Mouse (Mus musculus): ENCODE data around the gene Klk1b8.
"Not testable (repeated sequence)": the region's sequence is repeated elsewhere in the genome, so short reads cannot be mapped to it uniquely, and the experiment has no call there.

DNA sequence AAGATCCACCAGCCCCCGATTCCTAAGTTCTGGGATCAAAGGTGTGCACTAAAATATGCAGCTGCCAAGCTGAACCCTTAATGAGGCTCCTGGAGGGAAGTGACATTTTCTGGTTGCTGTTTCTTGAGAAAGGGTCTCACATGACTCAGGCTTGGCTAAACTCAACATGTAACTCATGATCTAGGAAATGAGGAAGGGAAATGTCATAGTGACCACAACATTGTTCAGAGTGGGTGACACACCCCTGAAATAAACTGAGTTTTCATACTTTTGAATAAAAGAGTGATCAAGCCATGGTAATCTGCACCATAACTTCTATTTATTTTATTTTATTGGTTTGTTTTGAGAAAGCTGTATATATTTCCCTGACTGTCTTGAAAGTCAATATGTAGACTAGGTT is 44.4 kb downstream of the Klk1b8 start:
- not testable (repeated sequence) for TF ChIP-seq CTCF, POLR2A (IDR thresholded peaks at IDR 0.05; ENCODE audit: insufficient read depth, low read depth, low read length)
